Mouse (Mus musculus): Measurements from ENCODE around the gene L3hypdh. TPM values are rescaled to one million over a fixed set of nuclear protein-coding genes. Genes with fewer than 3 reads are reported as not detected.

The L3hypdh gene
- 30.1 and 31.2 TPM in 2 replicates for polyA plus RNA-seq (2015; fragmentation: Nextera tagmentation; extraction: Ambion mirVana)

GRCm38 (mm10) chr12:72085329-72086165, at the start of gene L3hypdh, which contains the start of gene Jkamp:
Gene L3hypdh, minus strand, starts transcription at chr12:72085439.
Gene Jkamp, plus strand, starts transcription at chr12:72085589.
- Histone ChIP-seq H3K4me3 (ENCODE audit: low read length) (peak within 1 kb of the TSS; percentile 83), H3K27me3 (ENCODE audit: insufficient read depth, low read length) (no peaks in the 10 kb centered on the region), H3K27ac (ENCODE audit: low read length) (peak within 1 kb of the TSS; percentile 96), H3K9ac (replicated peaks; ENCODE audit: low read length) (peak within 1 kb of the TSS; percentile 85), H3K9me3 (ENCODE audit: low read length) (no peaks in the 10 kb centered on the region), H3K4me2 (replicated peaks; ENCODE audit: low read depth, low read length) (peak within 1 kb of the TSS; percentile 86), H3K36me3 (ENCODE audit: insufficient read depth, low read length) (peaks cover 3% of the 10 kb centered on the region), H3K4me1 (ENCODE audit: insufficient read depth, low read length) (peaks cover 34% of the 10 kb centered on the region)
- ATAC-seq (ENCODE audit: low FRiP score, low TSS enrichment) = peak; percentile 98
- WGBS = under 1% methylated on average over 56 of the region's 60 CpGs

- no peaks in the 10 kb centered on the region for H3K36me3 ChIP-seq (ENCODE audit: insufficient read depth, low read length)
- H3K27me3 ChIP-seq (ENCODE audit: insufficient read depth, low read length) = no peaks in the 10 kb centered on the region
- H3K9ac ChIP-seq (replicated peaks; ENCODE audit: low read length) = no peak overlapping the region
- WGBS = 91% methylated on average over 10 of the region's 10 CpGs
- no peak overlapping the region for H3K4me3 ChIP-seq (ENCODE audit: low read length)
- H3K4me2 ChIP-seq (replicated peaks; ENCODE audit: low read depth, low read length) = no peak overlapping the region
- H3K9me3 ChIP-seq (ENCODE audit: low read length) = peaks cover 3% of the 10 kb centered on the region; the same call in 1 of the 2 replicates
- ATAC-seq (ENCODE audit: low FRiP score, low TSS enrichment) = no peak
- H3K27ac ChIP-seq (ENCODE audit: low read length) = no peak overlapping the region
- no peaks in the 10 kb centered on the region for H3K4me1 ChIP-seq (ENCODE audit: insufficient read depth, low read length)
Measured at GRCm38 (mm10) chr12:72129203-72129602, 44.0 kb upstream of the L3hypdh start.

- 73% methylated on average over 22 of the region's 23 CpGs for WGBS
- H3K4me3 ChIP-seq (ENCODE audit: low read length) = no peak overlapping the region
- H3K27ac ChIP-seq (ENCODE audit: low read length) = no peak overlapping the region
- no peak overlapping the region for H3K9ac ChIP-seq (replicated peaks; ENCODE audit: low read length)
- no peaks in the 10 kb centered on the region for H3K36me3 ChIP-seq (ENCODE audit: insufficient read depth, low read length)
- H3K9me3 ChIP-seq (ENCODE audit: low read length) = no peaks in the 10 kb centered on the region
- H3K27me3 ChIP-seq (ENCODE audit: insufficient read depth, low read length) = no peaks in the 10 kb centered on the region
- H3K4me2 ChIP-seq (replicated peaks; ENCODE audit: low read depth, low read length) = no peak overlapping the region
- H3K4me1 ChIP-seq (ENCODE audit: insufficient read depth, low read length) = no peaks in the 10 kb centered on the region
- ATAC-seq (ENCODE audit: low FRiP score, low TSS enrichment) = no peak
Measured at GRCm38 (mm10) chr12:72115686-72116345, 30.6 kb upstream of the L3hypdh start.

- Histone ChIP-seq H3K4me1 (ENCODE audit: insufficient read depth, low read length) (no peaks in the 10 kb centered on the region), H3K9ac (replicated peaks; ENCODE audit: low read length) (no peak overlapping the region), H3K36me3 (ENCODE audit: insufficient read depth, low read length) (no peaks in the 10 kb centered on the region), H3K27ac (ENCODE audit: low read length) (no peak overlapping the region), H3K4me3 (ENCODE audit: low read length) (no peak overlapping the region), H3K9me3 (ENCODE audit: low read length) (no peaks in the 10 kb centered on the region), H3K4me2 (replicated peaks; ENCODE audit: low read depth, low read length) (no peak overlapping the region), H3K27me3 (ENCODE audit: insufficient read depth, low read length) (no peaks in the 10 kb centered on the region)
- WGBS = 80% methylated on average over 6 of the region's 6 CpGs
- no peak for ATAC-seq (ENCODE audit: low FRiP score, low TSS enrichment)
Measured at GRCm38 (mm10) chr12:72115126-72115525, 29.9 kb upstream of the L3hypdh start.

GRCm38 (mm10) chr12:72104525-72105281, 19.5 kb upstream of the L3hypdh start:
- ATAC-seq (ENCODE audit: low FRiP score, low TSS enrichment) = peak; percentile 57; the same call in 1 of the 2 replicates
- H3K9me3 ChIP-seq (ENCODE audit: low read length) = no peaks in the 10 kb centered on the region
- H3K9ac ChIP-seq (replicated peaks; ENCODE audit: low read length) = no peak overlapping the region
- no peak overlapping the region for H3K27ac ChIP-seq (ENCODE audit: low read length)
- H3K4me1 ChIP-seq (ENCODE audit: insufficient read depth, low read length) = no peaks in the 10 kb centered on the region
- peak overlapping the region; percentile 22; the same call in 1 of the 2 replicates for H3K4me2 ChIP-seq (replicated peaks; ENCODE audit: low read depth, low read length)
- no peak overlapping the region for H3K4me3 ChIP-seq (ENCODE audit: low read length)
- H3K36me3 ChIP-seq (ENCODE audit: insufficient read depth, low read length) = peaks cover 12% of the 10 kb centered on the region
- WGBS = 22% methylated on average over 14 of the region's 14 CpGs
- no peaks in the 10 kb centered on the region for H3K27me3 ChIP-seq (ENCODE audit: insufficient read depth, low read length)

DNA sequence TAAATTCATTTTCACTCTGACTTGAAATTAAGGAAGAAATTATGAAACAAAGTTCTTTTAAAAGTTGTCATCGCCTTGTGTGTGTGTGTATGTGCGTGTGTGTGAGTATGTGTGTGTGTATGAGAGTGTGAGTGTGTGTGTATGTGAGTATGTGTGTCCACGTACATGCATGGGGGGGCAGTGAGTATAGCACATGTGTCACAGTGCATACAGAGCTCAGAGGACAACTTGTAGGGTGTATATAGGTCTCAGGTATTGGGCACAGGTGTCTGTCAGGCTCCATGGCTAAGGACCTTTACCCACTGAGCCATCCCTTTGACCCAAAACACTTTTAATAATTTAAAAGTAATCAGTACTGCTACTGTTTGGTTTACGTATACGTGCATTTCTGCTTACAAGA, 18.8 kb upstream of the L3hypdh start:
- H3K9me3 ChIP-seq (ENCODE audit: low read length) = no peaks in the 10 kb centered on the region
- no peak for ATAC-seq (ENCODE audit: low FRiP score, low TSS enrichment)
- no peaks in the 10 kb centered on the region for H3K27me3 ChIP-seq (ENCODE audit: insufficient read depth, low read length)

GRCm38 (mm10) chr12:72102776-72103175, 17.5 kb upstream of the L3hypdh start:
- no peak overlapping the region for H3K27ac ChIP-seq (ENCODE audit: low read length)
- no peak overlapping the region for H3K9ac ChIP-seq (replicated peaks; ENCODE audit: low read length)
- no peak overlapping the region for H3K4me2 ChIP-seq (replicated peaks; ENCODE audit: low read depth, low read length)
- no peak for ATAC-seq (ENCODE audit: low FRiP score, low TSS enrichment)
- H3K36me3 ChIP-seq (ENCODE audit: insufficient read depth, low read length) = peaks cover 16% of the 10 kb centered on the region
- H3K4me1 ChIP-seq (ENCODE audit: insufficient read depth, low read length) = no peaks in the 10 kb centered on the region
- WGBS = 82% methylated on average over 6 of the region's 6 CpGs
- no peak overlapping the region for H3K4me3 ChIP-seq (ENCODE audit: low read length)
- H3K9me3 ChIP-seq (ENCODE audit: low read length) = no peaks in the 10 kb centered on the region
- H3K27me3 ChIP-seq (ENCODE audit: insufficient read depth, low read length) = no peaks in the 10 kb centered on the region

More for the DNA sequence above, 18.8 kb upstream of the L3hypdh start:
- H3K27ac ChIP-seq (ENCODE audit: low read length) = no peak overlapping the region
- peaks cover 12% of the 10 kb centered on the region for H3K36me3 ChIP-seq (ENCODE audit: insufficient read depth, low read length)
- WGBS = 83% methylated on average over 5 of the region's 5 CpGs
- no peaks in the 10 kb centered on the region for H3K4me1 ChIP-seq (ENCODE audit: insufficient read depth, low read length)
- no peak overlapping the region for H3K4me2 ChIP-seq (replicated peaks; ENCODE audit: low read depth, low read length)
- H3K9ac ChIP-seq (replicated peaks; ENCODE audit: low read length) = no peak overlapping the region
- no peak overlapping the region for H3K4me3 ChIP-seq (ENCODE audit: low read length)

GRCm38 (mm10) chr12:72096966-72097365, 11.7 kb upstream of the L3hypdh start:
- Histone ChIP-seq H3K9ac (replicated peaks; ENCODE audit: low read length) (no peak overlapping the region), H3K27me3 (ENCODE audit: insufficient read depth, low read length) (no peaks in the 10 kb centered on the region), H3K9me3 (ENCODE audit: low read length) (no peaks in the 10 kb centered on the region), H3K4me2 (replicated peaks; ENCODE audit: low read depth, low read length) (no peak overlapping the region), H3K27ac (ENCODE audit: low read length) (no peak overlapping the region), H3K4me3 (ENCODE audit: low read length) (no peak overlapping the region), H3K4me1 (ENCODE audit: insufficient read depth, low read length) (no peaks in the 10 kb centered on the region), H3K36me3 (ENCODE audit: insufficient read depth, low read length) (peaks cover 61% of the 10 kb centered on the region)
- WGBS = 96% methylated on average over 8 of the region's 8 CpGs
- ATAC-seq (ENCODE audit: low FRiP score, low TSS enrichment) = no peak

GRCm38 (mm10) chr12:72089802-72090201, 4.6 kb upstream of the L3hypdh start:
- Histone ChIP-seq H3K4me3 (ENCODE audit: low read length) (no peak overlapping the region), H3K36me3 (ENCODE audit: insufficient read depth, low read length) (peaks cover 35% of the 10 kb centered on the region), H3K4me2 (replicated peaks; ENCODE audit: low read depth, low read length) (no peak overlapping the region), H3K4me1 (ENCODE audit: insufficient read depth, low read length) (peaks cover 14% of the 10 kb centered on the region), H3K9me3 (ENCODE audit: low read length) (no peaks in the 10 kb centered on the region), H3K27me3 (ENCODE audit: insufficient read depth, low read length) (no peaks in the 10 kb centered on the region), H3K9ac (replicated peaks; ENCODE audit: low read length) (no peak overlapping the region), H3K27ac (ENCODE audit: low read length) (no peak overlapping the region)
- WGBS = 90% methylated on average over 4 of the region's 4 CpGs
- no peak for ATAC-seq (ENCODE audit: low FRiP score, low TSS enrichment)
